Mouse (Mus musculus): ENCODE results near the gene Aco2. TPM values are rescaled to one million over a fixed set of nuclear protein-coding genes. Genes with fewer than 3 reads are reported as not detected.

Gene Aco2
- total and polyA plus RNA-seq, 3 experiments: 1,810 to 2,215 (median 2,076) TPM

DNA sequence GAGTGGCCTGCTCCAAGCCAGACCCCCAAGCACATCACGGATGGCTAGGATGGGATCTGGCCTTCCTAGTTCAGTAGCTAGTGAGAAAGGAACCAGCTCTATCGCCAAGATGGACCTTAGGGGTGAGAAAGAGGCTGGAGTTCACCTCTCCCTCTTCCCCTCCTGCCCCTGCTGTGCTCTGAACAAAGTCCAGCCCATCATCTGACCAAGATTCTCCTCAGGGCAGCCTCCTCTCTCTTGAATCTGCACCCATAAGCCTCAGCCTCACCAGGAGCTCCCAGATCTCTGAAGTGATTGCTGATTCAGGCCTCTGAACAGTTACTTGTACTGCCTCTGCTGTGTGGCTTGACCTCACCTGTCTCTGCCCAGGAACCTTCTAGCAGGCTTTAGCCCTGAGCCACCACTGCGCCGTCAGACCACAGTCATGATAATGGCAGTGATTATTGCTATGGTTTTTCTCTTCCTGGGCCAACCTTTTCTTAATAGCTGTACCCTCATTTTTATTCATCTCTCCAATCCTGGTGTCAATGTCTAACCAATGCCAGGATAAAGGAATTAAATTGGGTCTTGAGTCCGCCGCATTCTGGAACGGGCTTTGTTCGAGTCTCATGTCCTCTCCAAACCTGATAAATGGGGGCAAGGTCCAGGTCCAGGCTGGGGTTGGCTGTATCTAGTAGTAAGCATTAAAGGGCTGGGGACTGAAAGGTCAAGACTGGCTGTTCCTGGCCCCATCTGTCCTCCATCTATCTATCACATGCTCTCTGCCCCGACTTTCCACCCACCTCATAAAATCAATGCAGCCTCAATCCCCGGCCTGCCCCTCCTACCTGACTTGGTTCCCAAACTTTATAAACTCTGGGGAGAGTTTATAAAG is 36.9 kb upstream of the Aco2 start:
- Histone ChIP-seq H3K36me3 (ENCODE audit: control insufficient read depth, insufficient read depth, low read length) (no peaks in the 10 kb centered on the region), H3K9ac (ENCODE audit: low read depth, low read length) (peak overlapping the region; percentile 88), H3K4me1 (ENCODE audit: control insufficient read depth, insufficient read depth, low read length) (peaks cover 32% of the 10 kb centered on the region), H3K4me3 (no peak overlapping the region; the same call in 1 of the 2 replicates), H3K27me3 (ENCODE audit: control insufficient read depth, insufficient read depth, low read length) (no peaks in the 10 kb centered on the region), H3K79me2 (replicated peaks; ENCODE audit: control insufficient read depth, insufficient read depth, low read length) (no peaks in the 10 kb centered on the region), H3K27ac (peak overlapping the region; percentile 97)
- WGBS: 70% methylated on average over 10 of the region's 10 CpGs
- intact Hi-C loops (cut with DNase I): no loop called here
- peak in 1 of 2 experiments; percentile 36 for DNase-seq
- no peak; the same call in 1 of the 2 replicates for TF ChIP-seq POLR2A (IDR thresholded peaks at IDR 0.05; ENCODE audit: insufficient read depth, low read depth, low read length)
- TF ChIP-seq EP300 (IDR thresholded peaks at IDR 0.05; ENCODE audit: insufficient read depth, low read depth, low read length): 0 out of 2 replicates have a peak, but pooled peaks have one; percentile 57
- no peak for TF ChIP-seq CTCF (IDR thresholded peaks at IDR 0.05)

DNA sequence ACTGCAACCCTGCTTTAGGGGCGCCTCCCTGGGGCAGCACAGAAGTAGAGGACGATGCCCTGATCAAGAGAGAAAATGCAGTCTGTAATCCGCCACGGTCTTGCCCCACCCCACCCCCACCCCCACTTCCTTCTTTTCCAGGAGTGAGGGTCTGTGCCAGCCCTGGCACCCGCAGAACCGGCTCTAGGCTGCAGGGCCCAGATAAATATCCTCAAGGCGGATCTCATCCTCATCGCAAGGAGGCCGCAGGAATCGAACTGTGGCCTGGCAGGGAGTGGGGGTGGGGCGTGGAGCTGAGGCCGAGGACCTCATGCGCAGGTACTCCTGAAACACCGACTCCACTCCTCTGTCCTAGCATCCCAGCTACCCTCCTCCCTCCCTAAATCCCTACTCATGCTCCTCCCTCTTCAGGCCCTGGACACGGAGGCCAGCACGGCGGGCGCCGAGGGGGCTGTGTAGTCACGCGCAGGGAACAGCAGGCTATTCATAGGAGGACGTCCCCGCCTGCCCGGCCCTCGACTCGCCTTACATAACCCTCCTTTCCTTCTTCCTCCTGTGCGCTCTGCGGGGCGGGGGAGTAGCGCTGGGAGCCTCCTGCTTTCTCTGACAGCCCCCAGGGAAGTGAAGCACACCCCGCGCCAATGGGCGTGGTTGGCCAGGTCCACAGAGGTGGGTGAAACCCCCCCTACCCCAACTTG is 35.8 kb upstream of the Aco2 start:
- H3K4me1 ChIP-seq (ENCODE audit: control insufficient read depth, insufficient read depth, low read length): peaks cover 31% of the 10 kb centered on the region

DNA sequence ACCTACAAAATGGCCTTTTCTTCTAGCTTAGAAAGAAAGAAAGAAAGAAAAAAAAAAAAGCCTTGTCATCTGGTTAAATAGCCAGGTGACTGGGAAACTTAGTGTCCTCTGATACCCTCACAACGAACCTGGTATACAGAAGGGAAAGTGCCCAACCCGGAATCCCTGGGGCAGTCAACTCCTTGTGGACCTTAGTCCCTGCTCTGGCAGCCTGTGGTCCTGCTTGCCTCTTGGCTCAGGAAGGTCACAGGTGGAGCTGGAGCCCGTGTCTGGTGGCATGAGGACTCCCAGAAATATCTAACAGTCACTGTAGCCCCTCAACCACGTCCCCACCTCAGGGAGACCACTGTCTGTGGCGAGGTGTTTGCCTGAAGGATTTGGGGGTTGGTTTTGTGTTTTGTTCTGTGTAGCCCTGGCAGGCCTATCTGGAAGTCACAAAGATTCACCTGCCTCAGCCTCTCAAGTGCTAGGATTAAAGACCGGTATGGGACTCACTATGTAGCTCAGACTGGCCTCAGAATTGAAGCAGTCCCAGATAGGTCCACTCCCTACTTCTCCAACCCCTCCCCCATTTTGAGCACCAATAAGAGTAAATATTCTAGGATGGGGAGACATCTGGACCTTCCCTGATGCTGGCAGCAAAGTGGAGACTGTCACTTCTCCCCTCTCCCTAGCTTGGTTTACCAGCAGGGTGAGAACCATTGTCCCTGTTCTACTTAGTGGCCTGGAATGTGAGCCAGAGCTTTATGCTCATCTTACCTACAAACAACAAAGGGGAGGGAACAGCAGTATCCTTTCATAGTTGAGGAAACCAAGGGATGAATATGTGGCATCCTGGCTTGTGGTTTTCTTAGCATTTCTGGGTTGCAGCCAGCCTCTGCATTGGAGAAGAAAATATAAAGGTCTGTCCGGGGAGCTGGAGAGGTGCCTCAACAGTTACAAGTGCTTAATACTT is 34.9 kb upstream of the Aco2 start:
- WGBS: 52% methylated on average over 7 of the region's 7 CpGs
- DNase-seq: no peak
- H3K4me3 ChIP-seq: no peak overlapping the region; the same call in 1 of the 2 replicates
- no peaks in the 10 kb centered on the region for H3K36me3 ChIP-seq (ENCODE audit: control insufficient read depth, insufficient read depth, low read length)
- peak overlapping the region; percentile 97 for H3K27ac ChIP-seq
- H3K79me2 ChIP-seq (replicated peaks; ENCODE audit: control insufficient read depth, insufficient read depth, low read length): no peaks in the 10 kb centered on the region
- no peaks in the 10 kb centered on the region for H3K27me3 ChIP-seq (ENCODE audit: control insufficient read depth, insufficient read depth, low read length)
- TF ChIP-seq CTCF (IDR thresholded peaks at IDR 0.05) (no peak), EP300 (IDR thresholded peaks at IDR 0.05; ENCODE audit: insufficient read depth, low read depth, low read length) (no peak), POLR2A (IDR thresholded peaks at IDR 0.05; ENCODE audit: insufficient read depth, low read depth, low read length) (no peak)
- peaks cover 28% of the 10 kb centered on the region for H3K4me1 ChIP-seq (ENCODE audit: control insufficient read depth, insufficient read depth, low read length)
- intact Hi-C loops (cut with DNase I): loop anchor here (1.0 kb wide), 1 partner anchor 21 kb away; the partner anchor contains the start of gene Tob2
- peak overlapping the region; percentile 60 for H3K9ac ChIP-seq (ENCODE audit: low read depth, low read length)

More for the DNA sequence above, 35.8 kb upstream of the Aco2 start:
- no peaks in the 10 kb centered on the region for H3K79me2 ChIP-seq (replicated peaks; ENCODE audit: control insufficient read depth, insufficient read depth, low read length)
- intact Hi-C loops (cut with DNase I): no loop called here
- H3K4me3 ChIP-seq: peak overlapping the region; percentile 24
- WGBS: 2% methylated on average over 33 of the region's 33 CpGs
- H3K9ac ChIP-seq (ENCODE audit: low read depth, low read length): peak overlapping the region; percentile 88
- no peaks in the 10 kb centered on the region for H3K36me3 ChIP-seq (ENCODE audit: control insufficient read depth, insufficient read depth, low read length)
- DNase-seq: peak; percentile 88 to 94
- H3K27ac ChIP-seq: peak overlapping the region; percentile 97
- TF ChIP-seq POLR2A (IDR thresholded peaks at IDR 0.05; ENCODE audit: insufficient read depth, low read depth, low read length) (peak; percentile 95), EP300 (IDR thresholded peaks at IDR 0.05; ENCODE audit: insufficient read depth, low read depth, low read length) (peak; percentile 99), CTCF (IDR thresholded peaks at IDR 0.05) (no peak)
- no peaks in the 10 kb centered on the region for H3K27me3 ChIP-seq (ENCODE audit: control insufficient read depth, insufficient read depth, low read length)

DNA sequence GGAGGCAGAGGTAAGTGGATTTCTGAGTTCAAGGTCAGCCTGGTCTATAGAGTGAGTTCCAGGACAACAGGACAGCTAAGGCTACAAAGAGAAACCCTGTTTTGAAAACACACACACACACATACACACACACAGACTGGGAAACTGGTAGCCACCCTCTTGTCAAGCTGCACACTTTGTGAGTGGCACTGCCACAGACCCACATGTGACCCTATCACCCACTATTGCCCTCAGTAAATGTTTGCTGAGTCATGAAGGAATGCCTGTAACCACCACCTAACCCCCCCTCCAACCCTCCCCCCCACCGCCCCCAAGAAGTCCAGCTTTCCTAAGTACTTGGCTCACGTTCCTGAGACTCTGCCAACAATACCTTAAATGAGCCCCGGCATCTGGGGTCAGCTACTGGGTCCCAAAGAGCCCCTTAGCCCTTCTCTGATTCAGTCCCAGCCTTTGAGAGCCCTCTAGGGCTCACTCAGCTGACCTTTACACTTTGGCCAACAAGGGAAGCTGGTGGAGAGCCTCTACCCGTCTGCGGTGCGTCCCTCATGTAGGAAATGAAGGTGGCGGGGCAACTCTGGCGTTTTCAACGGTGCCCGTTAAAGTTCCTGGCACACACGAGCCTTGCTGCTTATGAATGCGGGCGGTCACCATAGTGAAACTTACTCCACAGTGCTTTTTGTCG is 33.4 kb upstream of the Aco2 start:
- Histone ChIP-seq H3K27me3 (ENCODE audit: control insufficient read depth, insufficient read depth, low read length) (no peaks in the 10 kb centered on the region), H3K4me3 (no peak overlapping the region), H3K4me1 (ENCODE audit: control insufficient read depth, insufficient read depth, low read length) (peaks cover 25% of the 10 kb centered on the region), H3K27ac (peak overlapping the region; percentile 97), H3K9ac (ENCODE audit: low read depth, low read length) (no peak overlapping the region), H3K79me2 (replicated peaks; ENCODE audit: control insufficient read depth, insufficient read depth, low read length) (no peaks in the 10 kb centered on the region), H3K36me3 (ENCODE audit: control insufficient read depth, insufficient read depth, low read length) (no peaks in the 10 kb centered on the region)
- WGBS: 40% methylated on average over 14 of the region's 14 CpGs
- DNase-seq: peak; percentile 48 to 54
- peak; percentile 91 for TF ChIP-seq EP300 (IDR thresholded peaks at IDR 0.05; ENCODE audit: insufficient read depth, low read depth, low read length)
- peak; percentile 16; the same call in 1 of the 2 replicates for TF ChIP-seq POLR2A (IDR thresholded peaks at IDR 0.05; ENCODE audit: insufficient read depth, low read depth, low read length)
- TF ChIP-seq CTCF (IDR thresholded peaks at IDR 0.05): no peak
- intact Hi-C loops (cut with DNase I): no loop called here

DNA sequence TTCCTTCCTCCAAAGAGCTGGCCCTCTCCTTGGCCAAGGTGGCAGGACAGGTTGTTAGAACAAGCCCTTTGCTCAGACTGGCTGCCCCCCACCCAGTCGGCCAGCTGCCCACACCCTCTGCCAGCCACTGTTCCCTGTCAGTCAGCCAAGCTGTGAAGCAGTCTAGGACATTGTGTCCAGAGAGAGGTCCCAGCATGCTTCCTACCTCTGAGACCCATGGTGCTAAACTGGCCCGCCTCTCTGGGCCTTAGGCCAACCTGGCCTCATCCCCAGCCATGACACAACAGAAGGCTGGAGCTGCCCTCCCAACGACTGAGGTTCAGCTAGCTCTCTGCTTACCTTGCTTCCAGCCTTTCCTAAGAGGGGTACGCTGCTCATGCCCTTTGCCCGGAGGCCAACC is 32.5 kb upstream of the Aco2 start:
- WGBS: 20% methylated on average over 5 of the region's 5 CpGs
- TF ChIP-seq EP300 (IDR thresholded peaks at IDR 0.05; ENCODE audit: insufficient read depth, low read depth, low read length): peak; percentile 100
- peak; percentile 84 for TF ChIP-seq POLR2A (IDR thresholded peaks at IDR 0.05; ENCODE audit: insufficient read depth, low read depth, low read length)
- TF ChIP-seq CTCF (IDR thresholded peaks at IDR 0.05): no peak
- DNase-seq: peak; percentile 91 to 93
- H3K4me3 ChIP-seq: no peak overlapping the region
- peak overlapping the region; percentile 97 for H3K27ac ChIP-seq
- H3K79me2 ChIP-seq (replicated peaks; ENCODE audit: control insufficient read depth, insufficient read depth, low read length): no peaks in the 10 kb centered on the region
- H3K27me3 ChIP-seq (ENCODE audit: control insufficient read depth, insufficient read depth, low read length): no peaks in the 10 kb centered on the region
- H3K9ac ChIP-seq (ENCODE audit: low read depth, low read length): peak overlapping the region; percentile 39
- intact Hi-C loops (cut with DNase I): no loop called here
- H3K4me1 ChIP-seq (ENCODE audit: control insufficient read depth, insufficient read depth, low read length): peaks cover 22% of the 10 kb centered on the region
- H3K36me3 ChIP-seq (ENCODE audit: control insufficient read depth, insufficient read depth, low read length): no peaks in the 10 kb centered on the region

Measured in heart, adult 2 months (tissue).